Mouse (Mus musculus): Measurements from ENCODE around the gene Slc2a3. TPM values are rescaled to one million over a fixed set of nuclear protein-coding genes. Genes with fewer than 3 reads are reported as not detected.
A peak's percentile ranks its signal among the peaks of the same experiment; 100 is the strongest.
"Not testable (repeated sequence)": the region's sequence is repeated elsewhere in the genome, so short reads cannot be mapped to it uniquely, and the experiment has no call there.

The Slc2a3 gene
- polyA plus RNA-seq, 1 experiment = 0.83 TPM

GRCm38 (mm10) chr6:122762480-122762879 is 39.0 kb downstream of the Slc2a3 start:
- H3K27ac ChIP-seq (replicated peaks; ENCODE audit: low read depth, low read length) = no peak overlapping the region
- no peak overlapping the region for H3K4me3 ChIP-seq (ENCODE audit: insufficient read depth, low read depth, low read length)
- peaks cover 8% of the 10 kb centered on the region; the same call in 1 of the 2 replicates for H3K4me1 ChIP-seq (ENCODE audit: control insufficient read depth, insufficient read depth, insufficient read length, low read length)

GRCm38 (mm10) chr6:122761901-122762300 is 39.5 kb downstream of the Slc2a3 start:
- H3K4me3 ChIP-seq (ENCODE audit: insufficient read depth, low read depth, low read length) = no peak overlapping the region
- no peak overlapping the region for H3K27ac ChIP-seq (replicated peaks; ENCODE audit: low read depth, low read length)
- H3K4me1 ChIP-seq (ENCODE audit: control insufficient read depth, insufficient read depth, insufficient read length, low read length) = peaks cover 8% of the 10 kb centered on the region; the same call in 1 of the 2 replicates

GRCm38 (mm10) chr6:122761011-122761599 is 40.3 kb downstream of the Slc2a3 start:
- H3K4me3 ChIP-seq (ENCODE audit: insufficient read depth, low read depth, low read length) = peak overlapping the region; percentile 63
- no peak overlapping the region for H3K27ac ChIP-seq (replicated peaks; ENCODE audit: low read depth, low read length)
- H3K4me1 ChIP-seq (ENCODE audit: control insufficient read depth, insufficient read depth, insufficient read length, low read length) = peaks cover 8% of the 10 kb centered on the region; the same call in 1 of the 2 replicates

- Histone ChIP-seq H3K27ac (replicated peaks; ENCODE audit: low read depth, low read length) (no peak overlapping the region), H3K4me1 (ENCODE audit: control insufficient read depth, insufficient read depth, insufficient read length, low read length) (peaks cover 2% of the 10 kb centered on the region; the same call in 1 of the 2 replicates), H3K4me3 (ENCODE audit: insufficient read depth, low read depth, low read length) (no peak overlapping the region)
Measured at GRCm38 (mm10) chr6:122758732-122759131, 42.7 kb downstream of the Slc2a3 start.

GRCm38 (mm10) chr6:122755913-122756312 is 45.5 kb downstream of the Slc2a3 start:
- Histone ChIP-seq H3K27ac (replicated peaks; ENCODE audit: low read depth, low read length) (no peak overlapping the region), H3K4me3 (ENCODE audit: insufficient read depth, low read depth, low read length) (no peak overlapping the region), H3K4me1 (ENCODE audit: control insufficient read depth, insufficient read depth, insufficient read length, low read length) (peaks cover 2% of the 10 kb centered on the region; the same call in 1 of the 2 replicates)

GRCm38 (mm10) chr6:122750579-122750978 is 50.9 kb downstream of the Slc2a3 start:
- Histone ChIP-seq H3K4me1 (ENCODE audit: control insufficient read depth, insufficient read depth, insufficient read length, low read length) (no peaks in the 10 kb centered on the region), H3K4me3 (ENCODE audit: insufficient read depth, low read depth, low read length) (no peak overlapping the region), H3K27ac (replicated peaks; ENCODE audit: low read depth, low read length) (no peak overlapping the region)

GRCm38 (mm10) chr6:122744505-122745249 is 56.8 kb downstream of the Slc2a3 start:
- Histone ChIP-seq H3K27ac (replicated peaks; ENCODE audit: low read depth, low read length) (no peak overlapping the region), H3K4me1 (ENCODE audit: control insufficient read depth, insufficient read depth, insufficient read length, low read length) (no peaks in the 10 kb centered on the region), H3K4me3 (ENCODE audit: insufficient read depth, low read depth, low read length) (no peak overlapping the region)

GRCm38 (mm10) chr6:122743353-122743752 is 58.1 kb downstream of the Slc2a3 start:
- H3K4me1 ChIP-seq (ENCODE audit: control insufficient read depth, insufficient read depth, insufficient read length, low read length) = no peaks in the 10 kb centered on the region
- H3K27ac ChIP-seq (replicated peaks; ENCODE audit: low read depth, low read length) = no peak overlapping the region
- H3K4me3 ChIP-seq (ENCODE audit: insufficient read depth, low read depth, low read length) = no peak overlapping the region

GRCm38 (mm10) chr6:122742228-122742899 is 59.1 kb downstream of the Slc2a3 start:
- Histone ChIP-seq H3K27ac (replicated peaks; ENCODE audit: low read depth, low read length) (no peak overlapping the region), H3K4me3 (ENCODE audit: insufficient read depth, low read depth, low read length) (peak overlapping the region; percentile 58)

GRCm38 (mm10) chr6:122741460-122742227 is 59.8 kb downstream of the Slc2a3 start:
- Histone ChIP-seq H3K4me1 (ENCODE audit: control insufficient read depth, insufficient read depth, insufficient read length, low read length) (no peaks in the 10 kb centered on the region), H3K4me3 (ENCODE audit: insufficient read depth, low read depth, low read length) (peak overlapping the region; percentile 58), H3K27ac (replicated peaks; ENCODE audit: low read depth, low read length) (no peak overlapping the region)

More at GRCm38 (mm10) chr6:122742228-122742899, 59.1 kb downstream of the Slc2a3 start:
- no peaks in the 10 kb centered on the region for H3K4me1 ChIP-seq (ENCODE audit: control insufficient read depth, insufficient read depth, insufficient read length, low read length)

GRCm38 (mm10) chr6:122739952-122740351 is 61.5 kb downstream of the Slc2a3 start:
- Histone ChIP-seq H3K4me3 (ENCODE audit: insufficient read depth, low read depth, low read length) (no peak overlapping the region), H3K4me1 (ENCODE audit: control insufficient read depth, insufficient read depth, insufficient read length, low read length) (no peaks in the 10 kb centered on the region), H3K27ac (replicated peaks; ENCODE audit: low read depth, low read length) (no peak overlapping the region)

- Histone ChIP-seq H3K4me1 (ENCODE audit: control insufficient read depth, insufficient read depth, insufficient read length, low read length) (no peaks in the 10 kb centered on the region), H3K4me3 (ENCODE audit: insufficient read depth, low read depth, low read length) (no peak overlapping the region), H3K27ac (replicated peaks; ENCODE audit: low read depth, low read length) (no peak overlapping the region)
Measured at GRCm38 (mm10) chr6:122719942-122720341, 81.5 kb downstream of the Slc2a3 start.

GRCm38 (mm10) chr6:122718224-122718623 is 83.2 kb downstream of the Slc2a3 start:
- not testable (repeated sequence) for H3K4me3 ChIP-seq (ENCODE audit: insufficient read depth, low read depth, low read length); H3K4me1 ChIP-seq (ENCODE audit: control insufficient read depth, insufficient read depth, insufficient read length, low read length); H3K27ac ChIP-seq (replicated peaks; ENCODE audit: low read depth, low read length)

- no peaks in the 10 kb centered on the region for H3K4me1 ChIP-seq (ENCODE audit: control insufficient read depth, insufficient read depth, insufficient read length, low read length)
Measured at GRCm38 (mm10) chr6:122715886-122716285, 85.6 kb downstream of the Slc2a3 start.

More at GRCm38 (mm10) chr6:122715886-122716285, 85.6 kb downstream of the Slc2a3 start:
- Histone ChIP-seq H3K27ac (replicated peaks; ENCODE audit: low read depth, low read length) (no peak overlapping the region), H3K4me3 (ENCODE audit: insufficient read depth, low read depth, low read length) (no peak overlapping the region)

Data from brown adipose tissue, adult 24 weeks (tissue).